14 mouse cellular contexts compared by ENCODE assay signal in the genomic region with DNA sequence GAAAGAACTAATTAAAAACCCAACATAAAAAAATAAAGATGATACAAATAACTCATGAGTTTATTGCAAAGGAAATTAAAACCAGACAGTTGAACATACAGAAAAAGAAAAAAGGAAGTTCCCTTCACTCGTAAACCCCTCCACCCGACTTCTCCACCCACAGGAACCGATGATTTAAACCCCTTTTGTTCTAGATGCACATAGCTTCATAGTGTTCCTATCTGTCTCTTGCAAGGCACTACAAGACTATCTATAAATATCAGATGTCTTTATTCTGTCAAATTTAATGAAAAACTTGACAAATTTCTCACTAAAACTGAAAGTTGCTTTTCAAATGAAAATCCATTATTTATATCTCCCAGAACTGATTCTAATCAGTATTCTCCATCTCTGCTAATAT.
"Had no signal": no experiment of that assay in that cellular context is flagged by ENCODE, and none has a peak within 500 bp of the region (broad histone marks: within the 10 kb centered on the region; RNA-seq: fewer than 3 reads in every experiment).

No protein-coding gene starts in this region.

- DNase-seq: kidney, adult 11 months; kidney, adult 9 months; kidney, postnatal 36 days; lung, embryonic 14.5 days; lung, postnatal 14 days; right cerebral cortex, adult 18-20 months; right cerebral cortex, postnatal 25 days; thymus, adult 2 months; thymus, postnatal 4 days had no signal

- ATAC-seq: midbrain, embryonic 16.5 days had no signal

- H3K9me3 ChIP-seq: limb, embryonic 10.5 days; midbrain, embryonic 12.5 days; stomach, embryonic 15.5 days had no signal

- H3K4me1 ChIP-seq: midbrain, embryonic 12.5 days; stomach, embryonic 15.5 days had no signal

- H3K4me3 ChIP-seq: limb, embryonic 10.5 days; midbrain, embryonic 12.5 days; stomach, embryonic 15.5 days had no signal

- H3K9ac ChIP-seq: lung, embryonic 14.5 days; midbrain, embryonic 12.5 days; stomach, embryonic 15.5 days had no signal

- H3K36me3 ChIP-seq: limb, embryonic 10.5 days; midbrain, embryonic 12.5 days; stomach, embryonic 15.5 days had no signal

- H3K27me3 ChIP-seq: midbrain, embryonic 12.5 days; stomach, embryonic 15.5 days had no signal

- H3K27ac ChIP-seq: kidney, postnatal 0 days; limb, embryonic 10.5 days; midbrain, embryonic 12.5 days; stomach, embryonic 15.5 days had no signal
